Mouse (Mus musculus) heart, postnatal 4 days (tissue): Measurements from ENCODE around the gene Nf2. TPM values are rescaled to one million over a fixed set of nuclear protein-coding genes. Genes with fewer than 3 reads are reported as not detected.

Source experiments
- DNase-seq: peaks from one replicate; pipeline ENCODE4 v3.0.0; 2021
- microRNA-seq, 2 experiments: library from miRNA; unstranded; fragments of <30 nt; microRNA quantifications; one replicate each; pipeline ENCODE4 v1.2.0; 2021 to 2022
- total RNA-seq, 2 experiments: library from RNA; stranded (reverse); gene quantifications; 2 replicates each; pipeline ENCODE4 v1.2.3; 2021

Gene Nf2
- total RNA-seq, 2 experiments from 2014 or later = 101 to 103 TPM

DNA sequence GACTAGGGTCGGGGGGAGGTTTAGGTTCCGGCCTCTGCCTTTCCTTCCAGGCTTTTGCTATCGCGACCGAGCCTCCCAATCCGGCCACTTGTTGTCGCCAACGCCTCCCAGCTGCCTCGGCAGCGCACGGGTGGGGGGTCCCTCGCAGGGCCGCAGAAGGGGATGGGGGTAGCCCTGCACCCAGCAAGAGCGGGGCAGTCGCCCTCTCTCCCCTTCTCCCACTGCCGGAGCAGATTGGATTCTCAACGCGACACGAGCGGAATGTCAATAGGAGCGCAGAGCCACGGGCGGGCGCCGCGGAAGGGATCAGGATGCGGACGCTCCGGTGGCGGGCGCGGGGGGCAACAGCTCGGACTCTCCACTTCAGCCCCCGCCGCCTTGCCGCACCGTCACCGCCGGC is 103.4 kb downstream of the Nf2 start:
- DNase-seq = no peak

DNA sequence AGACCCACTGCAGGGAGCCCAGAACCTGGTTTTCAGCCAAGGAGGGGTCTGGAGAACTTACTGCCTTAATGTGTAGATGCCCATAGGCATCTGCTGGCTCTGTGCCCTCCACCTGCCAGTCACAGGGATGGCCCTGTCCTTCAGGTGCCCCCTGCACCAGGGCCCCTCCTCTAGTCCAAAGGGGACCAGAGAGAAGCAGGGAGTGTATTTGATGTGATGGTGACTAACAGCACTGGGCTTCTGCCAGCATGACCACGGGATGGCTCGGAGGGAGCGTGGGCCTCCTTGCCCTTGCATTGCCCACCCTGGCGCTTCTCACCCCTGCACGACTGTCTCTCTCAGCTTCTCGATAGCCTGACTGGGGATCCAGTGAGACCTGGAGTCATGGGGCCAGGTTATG is 104.6 kb downstream of the Nf2 start:
- no peak for DNase-seq

DNA sequence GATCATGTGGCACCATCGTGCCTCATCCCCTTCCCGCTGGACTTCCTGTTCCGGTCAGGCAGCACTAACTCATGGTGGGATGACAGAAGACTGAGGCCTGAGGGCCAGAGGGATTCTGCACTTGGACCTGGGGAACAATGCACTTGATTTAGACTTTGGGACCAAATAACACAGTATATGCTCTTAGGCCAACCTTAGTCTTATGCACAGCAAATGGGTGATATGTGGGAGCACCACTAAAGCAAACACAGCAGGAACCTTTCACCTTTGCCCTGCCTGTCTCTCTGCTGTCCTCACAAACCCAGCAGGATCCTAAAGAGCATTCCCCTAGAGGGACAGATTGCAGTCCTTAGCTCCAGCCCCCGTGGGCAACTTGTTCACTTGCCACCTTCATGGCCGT is 108.6 kb downstream of the Nf2 start:
- no peak for DNase-seq

DNA sequence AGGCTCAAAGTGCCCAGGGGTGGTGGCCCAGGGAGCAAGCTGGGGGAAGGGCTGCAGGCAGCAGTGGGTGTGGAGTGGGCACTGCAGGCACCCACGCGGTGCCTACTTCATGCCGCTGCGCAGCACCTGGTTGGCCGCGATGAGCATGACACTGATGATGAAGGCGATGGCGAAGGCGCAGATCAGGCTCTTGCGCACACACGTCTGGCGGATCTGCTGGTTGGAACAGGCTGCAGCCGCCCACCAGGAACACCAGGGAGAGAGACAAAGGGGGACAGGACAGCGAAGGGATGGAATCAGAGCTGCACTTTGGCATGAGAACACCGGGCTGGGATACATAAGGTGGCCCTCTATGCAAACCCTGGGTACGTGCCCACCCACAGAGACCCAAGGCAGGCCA is 110.6 kb downstream of the Nf2 start:
- DNase-seq = no peak

DNA sequence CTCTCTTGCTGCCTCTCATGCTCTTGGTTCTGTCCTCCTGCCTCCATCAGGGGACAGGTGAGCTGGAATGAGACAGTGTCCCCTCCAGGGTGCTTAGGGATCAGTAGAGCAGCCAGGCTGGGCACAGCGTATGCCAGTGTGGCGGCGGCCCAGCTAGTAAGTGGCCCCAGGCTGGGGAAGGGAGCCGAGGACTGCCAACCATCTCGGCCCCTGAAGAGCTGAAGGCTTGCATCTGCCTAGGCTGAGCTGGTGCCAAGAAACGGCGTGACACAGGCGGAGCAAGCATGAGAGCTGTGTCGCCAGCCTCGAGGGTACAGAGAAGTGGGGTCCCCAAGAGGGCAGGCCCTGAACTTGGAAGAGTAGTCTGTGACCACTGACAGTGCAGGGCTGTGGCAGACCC is 111.7 kb downstream of the Nf2 start:
- no peak for DNase-seq

DNA sequence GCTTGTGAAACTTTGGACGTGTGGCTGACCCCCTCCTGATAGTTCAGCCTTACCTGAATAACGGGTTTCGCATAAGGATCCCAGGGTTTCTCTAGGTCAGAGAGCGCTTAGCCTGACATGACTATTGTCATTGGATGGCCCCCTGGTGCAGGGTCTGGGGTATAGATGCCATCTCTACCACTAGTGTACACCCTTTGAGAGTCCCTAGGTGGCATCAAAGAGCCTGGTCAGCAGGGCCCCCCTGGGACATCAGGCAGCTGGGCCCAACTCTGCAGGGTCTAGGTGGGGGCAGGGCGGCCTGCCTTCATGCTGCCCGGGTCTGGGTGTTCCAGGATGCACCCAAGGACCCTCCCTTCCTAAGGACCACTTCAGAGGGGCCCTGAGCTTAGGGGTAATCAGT is 113.0 kb downstream of the Nf2 start:
- no peak for DNase-seq

DNA sequence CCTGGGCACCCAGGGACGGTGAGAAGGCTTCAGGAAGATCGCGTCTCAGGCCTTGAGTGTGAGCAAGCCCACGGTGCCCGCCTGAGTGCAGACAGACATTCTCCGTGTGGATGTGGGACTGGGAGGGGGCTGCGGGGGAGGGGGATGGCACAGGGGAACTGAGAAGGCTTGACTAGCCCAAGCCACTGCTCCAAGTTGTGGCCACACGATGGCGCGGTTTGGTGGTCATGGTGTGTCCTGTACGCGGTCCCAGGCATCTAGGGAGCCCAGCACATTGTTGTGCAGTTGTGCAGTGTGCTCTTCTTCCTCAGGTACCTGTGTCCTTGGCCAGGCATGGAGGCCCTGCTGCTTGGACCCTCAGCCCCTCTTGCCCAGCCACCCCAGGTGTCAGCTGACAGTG is 115.2 kb downstream of the Nf2 start:
- no peak for DNase-seq

DNA sequence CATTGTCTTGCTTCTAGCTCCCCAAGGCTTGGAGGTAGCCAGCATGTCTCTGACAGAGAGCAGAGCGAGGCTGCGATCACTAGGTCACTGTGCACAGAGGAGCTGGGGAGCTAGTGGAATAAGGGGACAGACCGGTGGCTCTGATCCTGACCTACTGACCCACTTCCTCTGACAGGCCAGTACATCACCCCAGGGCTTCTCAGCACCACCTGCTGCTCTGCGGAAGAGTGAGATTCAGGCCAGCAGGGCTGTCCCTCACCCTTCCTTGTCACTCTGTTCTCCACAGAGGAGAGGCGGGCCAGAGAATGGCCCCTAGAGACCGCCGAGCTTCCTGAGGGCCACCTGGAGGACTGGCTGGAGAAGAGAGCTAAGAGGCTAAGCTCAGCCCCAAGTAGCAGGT is 117.6 kb downstream of the Nf2 start:
- no peak for DNase-seq

DNA sequence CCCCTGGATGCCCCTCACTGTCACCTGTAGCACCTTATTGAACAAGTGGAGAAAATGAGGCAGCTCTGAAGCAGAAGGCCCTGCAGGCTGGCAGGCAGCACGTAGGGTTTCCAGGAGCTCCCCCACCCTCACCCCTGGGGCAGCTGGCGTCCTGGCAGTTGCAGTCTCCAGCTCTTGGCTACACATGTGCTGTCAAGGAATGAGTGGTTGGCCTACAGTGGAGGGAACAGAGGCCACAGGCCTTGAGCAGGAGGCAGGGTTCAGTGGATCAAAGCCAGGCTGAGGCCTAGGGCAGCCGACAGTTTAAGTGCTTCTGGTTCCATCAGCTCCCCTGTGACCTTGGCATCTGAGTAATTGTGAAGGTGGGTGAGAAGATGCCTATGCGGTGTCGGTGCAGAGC is 118.4 kb downstream of the Nf2 start:
- DNase-seq = no peak

DNA sequence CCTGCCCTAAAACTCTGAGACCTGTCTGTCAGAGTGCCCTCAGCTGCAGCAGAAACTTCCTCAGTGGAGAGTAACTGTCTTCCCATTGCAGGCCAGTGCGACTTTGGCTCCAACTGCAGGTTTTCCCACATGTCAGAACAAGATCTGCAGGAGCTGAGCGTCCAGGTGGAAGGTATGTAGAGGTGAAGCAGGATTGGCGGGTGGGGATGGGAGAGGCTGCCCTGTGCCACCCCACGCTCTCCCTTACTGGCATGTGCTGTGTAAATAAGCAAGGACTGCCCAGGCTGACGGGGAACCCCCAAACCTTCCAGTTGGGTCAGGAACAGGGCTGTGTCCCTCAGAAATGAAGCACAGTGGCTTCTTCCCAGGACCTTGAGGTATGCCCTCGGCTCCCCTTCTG is 119.2 kb downstream of the Nf2 start:
- DNase-seq = no peak

DNA sequence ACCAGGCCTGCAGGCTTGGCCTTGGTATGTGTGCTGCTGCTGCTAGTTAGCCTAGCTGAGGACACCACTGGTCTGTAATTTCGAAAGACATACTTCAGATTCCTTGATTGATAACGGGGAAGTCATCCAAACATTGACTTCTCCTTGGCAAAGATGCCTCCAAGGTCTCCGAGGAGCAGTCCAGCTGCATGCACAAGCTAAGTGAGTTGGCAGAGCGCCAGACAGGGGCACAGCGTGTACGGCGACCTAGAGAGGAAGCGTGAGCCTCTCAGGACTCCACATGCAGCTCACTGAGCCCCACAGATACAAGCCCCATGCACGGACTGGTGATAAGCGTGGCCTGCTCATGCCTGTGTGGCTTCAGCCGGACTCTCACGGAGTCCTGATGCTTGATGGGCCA is 119.7 kb downstream of the Nf2 start:
- peak; percentile 53 for DNase-seq

DNA sequence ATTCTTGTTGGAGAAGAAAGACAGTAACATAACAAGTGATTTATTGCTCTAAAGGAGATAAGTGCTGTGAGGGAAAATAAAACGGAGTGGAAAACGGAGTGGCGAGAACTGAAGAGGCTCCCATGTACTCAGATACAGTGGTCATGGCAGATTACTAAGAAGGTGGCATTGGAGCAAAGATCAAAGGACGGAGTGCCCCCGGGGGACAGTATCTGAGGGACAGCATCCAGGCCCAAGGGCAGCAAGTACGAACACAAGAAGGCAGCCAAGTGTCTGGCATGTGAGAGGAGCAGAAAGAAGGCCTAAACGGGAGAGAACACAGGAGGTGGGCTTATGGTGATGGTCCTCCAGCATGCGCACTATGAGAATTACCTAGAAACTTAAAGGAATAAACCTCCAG is 127.6 kb downstream of the Nf2 start:
- no peak for DNase-seq

DNA sequence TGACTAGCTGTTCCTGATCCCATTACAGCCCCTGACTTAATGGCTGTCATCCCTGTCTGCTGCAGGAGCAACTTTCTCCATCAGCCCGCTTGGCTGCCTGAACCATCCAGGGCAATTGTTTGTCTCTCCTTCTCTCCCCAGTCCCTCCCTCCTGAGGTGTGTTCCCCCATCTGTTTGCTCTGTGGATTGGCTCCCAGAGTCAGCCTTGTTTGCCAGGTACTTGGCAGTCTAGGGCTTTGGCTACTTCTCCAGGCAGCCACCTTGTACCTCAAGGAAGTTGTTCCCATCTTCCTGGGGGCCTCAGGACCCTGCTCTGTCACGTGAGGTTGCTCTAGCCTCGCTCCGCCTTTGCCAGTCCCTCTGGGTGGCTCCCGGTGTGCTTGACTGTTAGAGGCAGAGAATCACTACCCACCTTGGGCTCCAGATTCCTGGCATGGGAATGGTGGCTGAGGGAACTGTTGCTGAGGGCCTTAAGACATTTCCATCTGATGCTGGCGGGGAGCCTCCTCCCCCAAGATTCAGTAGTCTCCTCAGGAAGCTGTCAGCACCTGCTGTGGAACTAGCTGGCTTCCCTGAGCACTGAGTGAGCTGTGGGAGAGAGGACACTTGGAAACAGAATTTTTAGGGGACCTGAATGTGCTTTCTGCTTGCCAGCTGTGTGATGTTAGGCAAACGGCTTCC is 128.3 kb downstream of the Nf2 start:
- no peak for DNase-seq

DNA sequence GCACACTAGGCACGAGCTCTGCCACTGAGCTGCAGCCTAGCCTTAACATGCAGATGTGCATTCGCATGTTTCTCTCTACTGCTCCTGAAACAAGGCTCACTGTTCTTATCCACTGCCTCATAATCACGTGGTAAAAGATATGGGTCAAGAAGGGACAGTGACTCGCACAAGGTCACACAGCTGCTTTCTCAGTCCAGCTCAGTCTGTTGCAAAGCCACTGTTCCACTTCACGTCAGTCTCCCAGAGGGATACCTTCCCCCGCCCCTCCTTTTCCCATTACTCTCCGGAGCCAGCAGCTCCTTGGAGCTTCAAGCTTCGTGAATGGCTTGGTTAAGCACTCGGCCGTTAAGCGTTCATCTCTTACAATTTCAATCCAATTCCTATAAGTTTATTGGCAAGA is 128.9 kb downstream of the Nf2 start:
- no peak for DNase-seq

DNA sequence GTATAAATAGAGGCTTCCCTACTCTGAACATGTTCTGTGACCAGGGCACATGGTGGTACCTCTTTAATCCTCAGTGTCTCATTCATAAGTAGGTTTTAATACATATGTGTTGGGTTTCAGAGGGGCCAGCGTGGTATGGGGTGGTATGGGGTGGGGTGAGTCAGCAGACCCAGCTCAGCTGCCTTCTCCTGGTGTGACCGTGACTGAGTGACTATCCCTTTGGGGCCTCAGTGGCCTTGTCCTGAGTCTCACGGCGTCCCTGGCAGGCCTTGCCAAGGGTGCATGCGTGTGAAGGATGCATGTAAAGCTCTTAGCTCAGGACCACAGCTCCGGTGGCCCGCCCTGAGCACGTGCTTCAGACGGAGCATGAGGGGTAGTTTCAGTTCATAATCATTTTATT is 129.4 kb downstream of the Nf2 start:
- DNase-seq = no peak

DNA sequence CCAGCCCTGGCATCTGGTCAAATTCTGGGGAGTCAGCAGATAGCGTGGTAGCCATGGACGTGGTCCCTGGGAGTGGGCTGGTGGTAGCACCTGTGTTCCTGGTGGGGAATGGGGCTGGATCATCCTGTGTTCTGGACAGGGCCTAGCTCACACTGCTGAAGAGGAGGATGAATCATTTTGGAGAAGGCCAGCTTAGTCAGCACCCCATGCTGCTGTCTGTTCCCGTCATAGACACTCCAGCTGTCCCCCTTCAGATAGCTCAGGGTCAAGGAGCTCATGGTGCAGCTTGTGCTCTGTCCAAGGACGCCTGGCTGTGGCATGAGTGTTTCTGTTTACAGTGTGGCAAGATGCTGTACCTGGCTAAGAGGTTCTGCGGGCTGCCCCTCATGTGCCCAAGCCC is 130.8 kb downstream of the Nf2 start:
- DNase-seq = no peak

DNA sequence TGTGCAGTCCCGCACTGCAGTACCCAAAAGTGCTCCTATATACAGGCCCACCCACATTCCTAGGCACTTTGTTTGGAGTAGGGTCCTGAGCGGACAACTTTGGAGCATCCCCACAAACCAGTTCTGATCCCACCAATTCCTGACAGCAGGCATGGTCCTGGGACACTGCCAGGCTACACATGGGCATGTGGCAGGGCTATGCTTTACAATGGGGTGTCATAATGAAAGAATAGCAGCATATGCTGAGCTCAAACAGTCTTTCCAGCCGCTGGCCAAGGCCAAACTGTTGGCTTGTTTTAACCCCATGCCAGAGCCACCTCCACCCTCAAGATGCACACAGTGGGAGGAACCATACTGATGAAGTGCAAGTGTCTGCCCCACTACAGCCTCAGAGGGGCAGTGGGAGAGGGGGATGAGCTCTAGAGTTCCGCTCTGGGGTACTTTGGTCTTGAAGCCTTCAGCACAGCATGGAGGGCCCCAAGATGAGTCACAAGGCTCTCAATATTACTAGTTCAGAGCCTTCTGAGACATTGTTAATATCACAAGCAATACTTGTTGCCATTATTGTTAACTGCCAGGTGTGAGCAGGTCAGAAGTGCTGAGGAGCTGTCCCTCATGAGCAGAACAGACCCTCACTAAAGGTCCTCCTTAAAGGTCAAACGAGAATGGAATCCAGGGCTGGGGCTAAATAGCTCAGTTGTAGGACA is 132.7 kb downstream of the Nf2 start:
- DNase-seq = no peak

Small RNA genes within 50 kb of the gene (microRNA-seq; reads per million reads assigned to microRNA genes)
- 0 to 0.20 reads per million in 2 experiments for gene Mir6918

Other genes with a start within 250 kb of the Nf2 start
- gene Gm11032, start 229.5 kb downstream of the Nf2 start, total RNA-seq = not detected
- gene Ascc2, start 211.8 kb downstream of the Nf2 start, total RNA-seq = 10 to 100 TPM; 17.0 to 18.3 TPM
- gene Uqcr10, start 145.2 kb downstream of the Nf2 start, total RNA-seq = 1,000 to 10,000 TPM; 1,138 to 1,323 TPM
- 10 to 100 TPM; 22.1 to 23.4 TPM for gene Zmat5, start 144.9 kb downstream of the Nf2 start, total RNA-seq
- not detected for gene Cabp7, start 102.8 kb downstream of the Nf2 start, total RNA-seq
- 1 to 10 TPM; 4.4 to 7.0 TPM for gene Nipsnap1, start 24.4 kb upstream of the Nf2 start, total RNA-seq
- gene Thoc5, start 45.8 kb upstream of the Nf2 start, total RNA-seq = 10 to 100 TPM; 22.4 to 23.8 TPM
- not detected for gene Nefh, start 98.5 kb upstream of the Nf2 start, total RNA-seq
- gene Ap1b1, start 137.3 kb upstream of the Nf2 start, total RNA-seq = 10 to 100 TPM; 45.6 to 45.7 TPM
- 1 to 10 TPM in 1 of 2 experiments, under 1 TPM in 1; 0.41 to 1.0 TPM for gene Rasl10a, start 208.6 kb upstream of the Nf2 start, total RNA-seq
- gene Gas2l1, start 215.8 kb upstream of the Nf2 start, total RNA-seq = 10 to 100 TPM; 20.3 to 22.1 TPM
- 10 to 100 TPM; 19.4 to 20.6 TPM for gene Rhbdd3, start 249.4 kb upstream of the Nf2 start, total RNA-seq
- 100 to 1,000 TPM; 247 to 254 TPM for gene Ewsr1, start 249.7 kb upstream of the Nf2 start, total RNA-seq